Comparison of ENCODE assay signal across 9 mouse cellular contexts in genomic region chr17:86313413-86314139, GRCm38 (mm10).
DNase-seq lines count a peak whose midpoint lies in the region; ATAC-seq and TF ChIP-seq lines count a peak whose summit lies in the region.
"Had no signal": no experiment of that assay in that cellular context is flagged by ENCODE, and none has a peak within 500 bp of the region (broad histone marks: within the 10 kb centered on the region; RNA-seq: fewer than 3 reads in every experiment).

No protein-coding gene starts in this region.

- H3K4me2 ChIP-seq in heart, embryonic 13.5 days = 0 out of 2 replicates have a peak overlapping the region, but pooled peaks have one; percentile 1
- H3K4me2 ChIP-seq in liver, embryonic 13.5 days = peak overlapping the region; percentile 44
- H3K4me2 ChIP-seq in stomach, embryonic 16.5 days (ENCODE audit: low read depth, low read length) = no peak overlapping the region
- no peak overlapping the region for H3K4me2 ChIP-seq in forebrain, postnatal 0 days (ENCODE audit: low read depth)
- H3K4me2 ChIP-seq: neural tube, embryonic 12.5 days had no signal

- DNase-seq in spleen, adult 12 weeks (ENCODE audit: low spot score) = peak; percentile 66
- no peak for DNase-seq in spleen, adult 18-20 months
- peak; percentile 85 for DNase-seq in liver, embryonic 13.5 days
- no peak for DNase-seq in layer of hippocampus, adult 9-11 months
- DNase-seq in hindbrain, embryonic 10.5 days (ENCODE audit: low spot score) = no peak
- DNase-seq in forebrain, postnatal 0 days = no peak

- H3K9me3 ChIP-seq in heart, embryonic 13.5 days = no peaks in the 10 kb centered on the region
- H3K9me3 ChIP-seq in liver, embryonic 13.5 days (replicated peaks) = no peaks in the 10 kb centered on the region
- H3K9me3 ChIP-seq in stomach, embryonic 16.5 days (replicated peaks; ENCODE audit: control insufficient read depth, low read length) = no peaks in the 10 kb centered on the region
- H3K9me3 ChIP-seq in hindbrain, embryonic 10.5 days = no peaks in the 10 kb centered on the region
- H3K9me3 ChIP-seq in forebrain, postnatal 0 days (ENCODE audit: low read length) = no peaks in the 10 kb centered on the region
- H3K9me3 ChIP-seq: neural tube, embryonic 12.5 days had no signal

- H3K9ac ChIP-seq in heart, embryonic 13.5 days = no peak overlapping the region
- peak overlapping the region; percentile 45; the same call in 1 of the 2 replicates for H3K9ac ChIP-seq in liver, embryonic 13.5 days
- H3K9ac ChIP-seq in stomach, embryonic 16.5 days (ENCODE audit: low read length) = no peak overlapping the region
- no peak overlapping the region for H3K9ac ChIP-seq in forebrain, postnatal 0 days
- H3K9ac ChIP-seq: neural tube, embryonic 12.5 days had no signal

- peaks cover 48% of the 10 kb centered on the region for H3K4me1 ChIP-seq in heart, embryonic 13.5 days
- peaks cover 52% of the 10 kb centered on the region for H3K4me1 ChIP-seq in liver, embryonic 13.5 days (replicated peaks)
- H3K4me1 ChIP-seq in stomach, embryonic 16.5 days (ENCODE audit: control insufficient read depth, insufficient read depth, low read length) = peaks cover 11% of the 10 kb centered on the region
- H3K4me1 ChIP-seq in hindbrain, embryonic 10.5 days (replicated peaks) = peaks cover 17% of the 10 kb centered on the region; the same call in 1 of the 2 replicates
- H3K4me1 ChIP-seq in forebrain, postnatal 0 days (ENCODE audit: insufficient read depth) = peaks cover 6% of the 10 kb centered on the region; the same call in 1 of the 2 replicates

- no peaks in the 10 kb centered on the region for H3K27me3 ChIP-seq in heart, embryonic 13.5 days (replicated peaks)
- no peaks in the 10 kb centered on the region for H3K27me3 ChIP-seq in liver, embryonic 13.5 days
- H3K27me3 ChIP-seq in stomach, embryonic 16.5 days (ENCODE audit: control insufficient read depth, insufficient read depth, low read length) = no peaks in the 10 kb centered on the region
- no peaks in the 10 kb centered on the region for H3K27me3 ChIP-seq in hindbrain, embryonic 10.5 days (ENCODE audit: insufficient read depth, poor library complexity, severe bottlenecking)
- no peaks in the 10 kb centered on the region for H3K27me3 ChIP-seq in forebrain, postnatal 0 days (ENCODE audit: insufficient read depth, low read length)
- H3K27me3 ChIP-seq: neural tube, embryonic 12.5 days had no signal

- WGBS in heart, embryonic 13.5 days = 26% methylated on average over 8 of the region's 8 CpGs
- WGBS in liver, embryonic 13.5 days (ENCODE audit: insufficient replicate concordance) = 15% methylated on average over 8 of the region's 8 CpGs
- WGBS in stomach, embryonic 16.5 days = 46% methylated on average over 8 of the region's 8 CpGs
- 86% methylated on average over 8 of the region's 8 CpGs for WGBS in hindbrain, embryonic 10.5 days
- 68% methylated on average over 8 of the region's 8 CpGs for WGBS in forebrain, postnatal 0 days

- no peak for ATAC-seq in heart, embryonic 13.5 days (ENCODE audit: extremely low read depth, insufficient number of reproducible peaks, low FRiP score, low TSS enrichment)
- peak; percentile 99 for ATAC-seq in liver, embryonic 13.5 days (ENCODE audit: low read depth)
- ATAC-seq in stomach, embryonic 16.5 days (ENCODE audit: insufficient read depth, low FRiP score) = peak; percentile 68; the same call in 1 of the 2 replicates
- no peak for ATAC-seq in forebrain, postnatal 0 days

- H3K36me3 ChIP-seq in heart, embryonic 13.5 days = no peaks in the 10 kb centered on the region
- H3K36me3 ChIP-seq in liver, embryonic 13.5 days = no peaks in the 10 kb centered on the region
- no peaks in the 10 kb centered on the region for H3K36me3 ChIP-seq in stomach, embryonic 16.5 days (ENCODE audit: control insufficient read depth, insufficient read depth, low read length)
- no peaks in the 10 kb centered on the region for H3K36me3 ChIP-seq in hindbrain, embryonic 10.5 days
- H3K36me3 ChIP-seq in forebrain, postnatal 0 days (ENCODE audit: insufficient read depth) = no peaks in the 10 kb centered on the region
- H3K36me3 ChIP-seq: neural tube, embryonic 12.5 days had no signal

- peak overlapping the region; percentile 54 for H3K27ac ChIP-seq in heart, embryonic 13.5 days (replicated peaks)
- peak overlapping the region; percentile 88 for H3K27ac ChIP-seq in liver, embryonic 13.5 days
- peak overlapping the region; percentile 60 for H3K27ac ChIP-seq in stomach, embryonic 16.5 days (ENCODE audit: low read length)
- no peak overlapping the region for H3K27ac ChIP-seq in hindbrain, embryonic 10.5 days
- H3K27ac ChIP-seq in forebrain, postnatal 0 days (ENCODE audit: low read depth, low read length) = no peak overlapping the region
- H3K27ac ChIP-seq: neural tube, embryonic 12.5 days had no signal

- no peak for TF ChIP-seq CTCF in forebrain, postnatal 0 days (IDR thresholded peaks at IDR 0.05; ENCODE audit: low read depth)

- H3K4me3 ChIP-seq in heart, embryonic 13.5 days = no peak overlapping the region
- H3K4me3 ChIP-seq in liver, embryonic 13.5 days (replicated peaks) = no peak overlapping the region
- no peak overlapping the region for H3K4me3 ChIP-seq in stomach, embryonic 16.5 days (replicated peaks; ENCODE audit: low read length)
- no peak overlapping the region for H3K4me3 ChIP-seq in hindbrain, embryonic 10.5 days
- no peak overlapping the region for H3K4me3 ChIP-seq in forebrain, postnatal 0 days (ENCODE audit: low read depth, low read length)
- H3K4me3 ChIP-seq: neural tube, embryonic 12.5 days had no signal

Comparison
In these comparisons a context has a peak if more than half of its experiments do, and no peak if none do; other contexts are left out.
1. DNase-seq: peak in spleen, adult 12 weeks (single experiment) and liver, embryonic 13.5 days (single experiment); none in spleen, adult 18-20 months (0 of 2), layer of hippocampus, adult 9-11 months (single experiment), hindbrain, embryonic 10.5 days (single experiment) and forebrain, postnatal 0 days (single experiment).
2. ATAC-seq: peak in liver, embryonic 13.5 days (single experiment) and stomach, embryonic 16.5 days (single experiment); none in heart, embryonic 13.5 days (single experiment) and forebrain, postnatal 0 days (single experiment).
3. H3K27ac ChIP-seq: peak in heart, embryonic 13.5 days (single experiment), liver, embryonic 13.5 days (single experiment) and stomach, embryonic 16.5 days (single experiment); none in hindbrain, embryonic 10.5 days (single experiment) and forebrain, postnatal 0 days (single experiment).
4. H3K4me2 ChIP-seq: peak in heart, embryonic 13.5 days (single experiment) and liver, embryonic 13.5 days (single experiment); none in stomach, embryonic 16.5 days (single experiment) and forebrain, postnatal 0 days (single experiment).